ENCODE assay signal across 7 mouse cellular contexts in genomic region chr3:97681321-97682158, GRCm38 (mm10). TPM values are rescaled to one million over a fixed set of nuclear protein-coding genes. Genes with fewer than 3 reads are reported as not detected.
DNase-seq lines count a peak whose midpoint lies in the region; ATAC-seq and TF ChIP-seq lines count a peak whose summit lies in the region.

No protein-coding gene starts in this region.

- H3K4me1 ChIP-seq in intestine, embryonic 14.5 days (replicated peaks; ENCODE audit: control insufficient read depth, insufficient read depth, low read length): peaks cover 16% of the 10 kb centered on the region

- peak overlapping the region; percentile 71 for H3K4me3 ChIP-seq in gastrocnemius, adult 2 months
- H3K4me3 ChIP-seq in intestine, embryonic 14.5 days (ENCODE audit: low read depth, low read length): peak overlapping the region; percentile 36

- no peaks in the 10 kb centered on the region for H3K9me3 ChIP-seq in intestine, embryonic 14.5 days (ENCODE audit: control insufficient read depth, low read length)

- H3K27ac ChIP-seq in gastrocnemius, adult 2 months: peak overlapping the region; percentile 59
- no peak overlapping the region for H3K27ac ChIP-seq in intestine, embryonic 14.5 days (ENCODE audit: low read depth)

- peak overlapping the region; percentile 82 for H3K4me2 ChIP-seq in intestine, embryonic 14.5 days (ENCODE audit: low read length)

- intact Hi-C loops in gastrocnemius, adult 2 months (cut with DNase I): loop anchor here (2.0 kb wide), 1 partner anchor 197 kb away; no protein-coding TSS in a partner anchor
- intact Hi-C loops in left cerebral cortex, postnatal 25 days (cut with DNase I): loop anchor here (2.0 to 5.0 kb wide), 2 partner anchors 197 to 546 kb away; no protein-coding TSS in a partner anchor

- 0 out of 2 replicates have a peak, but pooled peaks cover 3% of the 10 kb centered on the region for H3K27me3 ChIP-seq in intestine, embryonic 14.5 days (replicated peaks; ENCODE audit: control insufficient read depth, insufficient read depth, low read length)

- peak; percentile 69 for TF ChIP-seq CTCF in gastrocnemius, adult 2 months (IDR thresholded peaks at IDR 0.05)

- 0 out of 2 replicates have a peak, but pooled peaks have one; percentile 52 for ATAC-seq in intestine, embryonic 14.5 days (replicated peaks; ENCODE audit: low FRiP score, low TSS enrichment, low read depth)
- peak; percentile 86 for ATAC-seq in megakaryocyte-erythroid progenitor cell, adult 5-6 weeks (replicated peaks; ENCODE audit: low FRiP score, low TSS enrichment, poor library complexity, severe bottlenecking)

- WGBS in intestine, embryonic 14.5 days: 3% methylated on average over 33 of the region's 33 CpGs

- H3K9ac ChIP-seq in intestine, embryonic 14.5 days (ENCODE audit: low read length): peak overlapping the region; percentile 25; the same call in 1 of the 2 replicates

- H3K36me3 ChIP-seq in intestine, embryonic 14.5 days (ENCODE audit: control insufficient read depth, insufficient read depth, low read length): no peaks in the 10 kb centered on the region

- peak; percentile 77 for DNase-seq in adipocyte (ENCODE audit: low spot score)
- peak; percentile 56 to 58 for DNase-seq in cerebellum, postnatal 36 days
- DNase-seq in gastrocnemius, adult 2 months: peak; percentile 74
- peak; percentile 83 for DNase-seq in intestine, embryonic 14.5 days (ENCODE audit: low spot score)
- peak; percentile 72 to 85 for DNase-seq in left cerebral cortex, postnatal 25 days (ENCODE audit: low spot score in 2 of 2)
- peak; percentile 73 for DNase-seq in right cerebral cortex, postnatal 25 days

RNA-seq across cellular contexts. Expression of gene Gm17651, which starts 7.0 kb away (rescaled TPM):
- not detected for total RNA-seq in gastrocnemius, adult 2 months (2021)
- not detected in 2 replicates for polyA plus RNA-seq in intestine, embryonic 14.5 days (2014; fragmentation: Nextera tagmentation; extraction: Ambion mirVana)
- total RNA-seq in left cerebral cortex, postnatal 25 days (2021): not detected
- total RNA-seq in megakaryocyte-erythroid progenitor cell, adult 5-6 weeks (2014; fragmentation: Nextera tagmentation): not detected in 2 replicates
- not detected in 2 replicates for total RNA-seq in megakaryocyte-erythroid progenitor cell, adult 5-6 weeks (2017)

RNA-seq across cellular contexts. Expression of gene Prkab2, which starts 23.5 kb away (rescaled TPM):
- total RNA-seq in gastrocnemius, adult 2 months (2021): 100 to 1,000 TPM; 137 to 243 TPM
- polyA plus RNA-seq in intestine, embryonic 14.5 days (2014; fragmentation: Nextera tagmentation; extraction: Ambion mirVana): 7.6 and 8.1 TPM in 2 replicates
- 10 to 100 TPM; 27.9 to 30.6 TPM for total RNA-seq in left cerebral cortex, postnatal 25 days (2021)
- total RNA-seq in megakaryocyte-erythroid progenitor cell, adult 5-6 weeks (2014; fragmentation: Nextera tagmentation): 3.2 and 5.4 TPM in 2 replicates
- total RNA-seq in megakaryocyte-erythroid progenitor cell, adult 5-6 weeks (2017): 1.6 and 1.9 TPM in 2 replicates

RNA-seq across cellular contexts. Expression of gene Fmo5, which starts 52.9 kb away (rescaled TPM):
- total RNA-seq in gastrocnemius, adult 2 months (2021): 1 to 10 TPM; 6.5 to 7.3 TPM
- polyA plus RNA-seq in intestine, embryonic 14.5 days (2014; fragmentation: Nextera tagmentation; extraction: Ambion mirVana): 13.1 and 13.6 TPM in 2 replicates
- 1 to 10 TPM; 2.5 to 4.1 TPM for total RNA-seq in left cerebral cortex, postnatal 25 days (2021)
- total RNA-seq in megakaryocyte-erythroid progenitor cell, adult 5-6 weeks (2014; fragmentation: Nextera tagmentation): 1.7 and 3.3 TPM in 2 replicates
- 1.5 and 2.0 TPM in 2 replicates for total RNA-seq in megakaryocyte-erythroid progenitor cell, adult 5-6 weeks (2017)

Comparison
In these comparisons a context has a peak if more than half of its experiments do, and no peak if none do; other contexts are left out.
1. RNA of gene Prkab2, which starts 23.5 kb away (total RNA-seq): 137 to 243 TPM in gastrocnemius, adult 2 months and 27.9 to 30.6 TPM in left cerebral cortex, postnatal 25 days; 1.6 to 5.4 TPM in megakaryocyte-erythroid progenitor cell, adult 5-6 weeks; every median in the first group is over 4 times any median in the second.
2. Peak in every context shown above with its lines, with median percentiles within 50 percentile points of each other: DNase-seq.